Mouse (Mus musculus) stomach, postnatal 0 days (tissue): ENCODE measurements around the gene Rhox7b.

Experiments used
- CTCF ChIP-seq: IDR thresholded peaks from 2 replicates; pipeline ENCODE4 v1.5.1; 2016; ENCODE audit warnings: antibody characterized with exemption, low read depth, mild to moderate bottlenecking, moderate library complexity
- EP300 ChIP-seq: optimal IDR thresholded peaks from 2 replicates; pipeline ENCODE3; 2016; ENCODE audit warnings: antibody characterized with exemption

GRCm38 (mm10) chrX:37916311-37916710, 19.3 kb upstream of the Rhox7b start:
- TF ChIP-seq CTCF (peak; percentile 31; the same call in 1 of the 2 replicates), EP300 (no peak)
